Mouse (Mus musculus): ENCODE measurements at regions not wholly inside any gene's neighbourhood (a gene's known extent, or its start where the extent isn't known, plus 50 kb on each side); places are given as distances from the start of the nearest gene placed in this dataset.

DNA sequence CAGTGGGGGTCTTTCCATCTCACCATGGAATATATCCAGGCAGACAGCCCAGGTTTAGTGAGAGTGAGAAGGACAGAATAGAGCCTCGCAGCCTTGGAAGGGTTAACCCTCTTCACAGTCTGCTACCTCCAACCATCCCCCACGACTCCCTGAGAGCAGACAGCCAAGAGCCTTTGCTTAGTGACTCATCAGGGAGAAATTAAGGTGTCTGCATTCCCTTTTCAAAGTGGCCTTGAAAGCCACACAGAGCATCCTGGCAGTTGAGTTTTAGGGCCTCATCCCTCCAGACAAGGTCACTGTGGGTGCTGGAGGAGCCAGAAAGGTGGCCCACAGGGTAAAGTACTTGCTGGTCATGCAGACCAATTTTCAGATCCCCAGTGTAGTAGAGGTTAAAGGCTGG is 149.9 kb upstream of the Sox11 start:
- TF ChIP-seq POLR2A (IDR thresholded peaks at IDR 0.05; ENCODE audit: borderline replicate concordance, extremely low read depth, insufficient read depth, insufficient read length, poor library complexity, severe bottlenecking) (no peak), CTCF (IDR thresholded peaks at IDR 0.05; ENCODE audit: borderline replicate concordance, extremely low read depth, insufficient read depth, insufficient read length) (no peak)
